Mouse (Mus musculus) embryonic facial prominence, embryonic 12.5 days (tissue): ENCODE results near the gene Olfr1392. TPM values are rescaled to one million over a fixed set of nuclear protein-coding genes. Genes with fewer than 3 reads are reported as not detected.
"Not testable (repeated sequence)": the region's sequence is repeated elsewhere in the genome, so short reads cannot be mapped to it uniquely, and the experiment has no call there.

Experiments
- ATAC-seq: fragments of 200-750 bp; cut with Nextera tagmentation; 2 replicates; pipeline ENCODE4 v1.8.0; 2017; ENCODE audit not compliant: insufficient number of reproducible peaks, insufficient read depth, low FRiP score, low TSS enrichment
- H3K27ac ChIP-seq: fragments of 300-500 bp; sonication (generic); 2 replicates; pipeline ENCODE4 v1.5.1; 2016; ENCODE audit warnings: mild to moderate bottlenecking
- H3K27me3 ChIP-seq: fragments of 300-500 bp; sonication (generic); 2 replicates; pipeline ENCODE4 v1.6.1; 2016; ENCODE audit warnings: mild to moderate bottlenecking, moderate library complexity
- H3K36me3 ChIP-seq: fragments of 300-500 bp; sonication (generic); 2 replicates; pipeline ENCODE4 v1.6.1; 2016; ENCODE audit warnings: mild to moderate bottlenecking
- H3K4me1 ChIP-seq: fragments of 300-500 bp; sonication (generic); 2 replicates; pipeline ENCODE4 v1.6.1; 2016
- H3K4me2 ChIP-seq: fragments of 300-500 bp; sonication (generic); replicated peaks from 2 replicates; pipeline ENCODE4 v1.6.1; 2016; ENCODE audit warnings: mild to moderate bottlenecking, moderate library complexity
- H3K4me3 ChIP-seq: fragments of 300-500 bp; sonication (generic); 2 replicates; pipeline ENCODE4 v1.5.1; 2016; ENCODE audit warnings: mild to moderate bottlenecking
- H3K9ac ChIP-seq: fragments of 300-500 bp; sonication (generic); 2 replicates; pipeline ENCODE4 v1.6.1; 2016; ENCODE audit warnings: mild to moderate bottlenecking, moderate library complexity
- H3K9me3 ChIP-seq: fragments of 300-500 bp; sonication (generic); 2 replicates; pipeline ENCODE4 v1.6.1; 2016; ENCODE audit warnings: mild to moderate bottlenecking, moderate library complexity
- WGBS: fragments of 180-500 bp; shearing (Covaris S2); methylation state at CpG from one replicate; pipeline ENCODE4 v1.1.7; 2016; 5-methylcytosine and 5-hydroxymethylcytosine counted together
- polyA plus RNA-seq: library from polyadenylated mRNA; unstranded; fragments of >200 nt; fragmentation: Nextera tagmentation; extraction: Ambion mirVana; gene quantifications from 2 replicates; pipeline ENCODE4 v1.2.1, GENCODE M21; 2016

Gene Olfr1392
- polyA plus RNA-seq, 1 experiment from 2014 or later, result not detected

- H3K36me3 ChIP-seq, result peaks cover 5% of the 10 kb centered on the region; the same call in 1 of the 2 replicates
- 91% methylated on average over 9 of the region's 9 CpGs for WGBS
- H3K4me1 ChIP-seq, result no peaks in the 10 kb centered on the region
- no peak overlapping the region for H3K4me3 ChIP-seq
- no peak overlapping the region for H3K9ac ChIP-seq
- no peaks in the 10 kb centered on the region for H3K9me3 ChIP-seq
- H3K4me2 ChIP-seq, result no peak overlapping the region
- H3K27ac ChIP-seq, result no peak overlapping the region
- no peak for ATAC-seq
- H3K27me3 ChIP-seq, result no peaks in the 10 kb centered on the region
Measured at GRCm38 (mm10) chr11:49269761-49270160, 15.3 kb upstream of the Olfr1392 start.

- WGBS, result 89% methylated on average over 4 of the region's 4 CpGs
- no peak overlapping the region for H3K4me3 ChIP-seq
- no peak overlapping the region for H3K4me2 ChIP-seq
- no peak for ATAC-seq
- no peak overlapping the region for H3K9ac ChIP-seq
- no peaks in the 10 kb centered on the region for H3K36me3 ChIP-seq
- no peaks in the 10 kb centered on the region for H3K27me3 ChIP-seq
- H3K4me1 ChIP-seq, result no peaks in the 10 kb centered on the region
- H3K27ac ChIP-seq, result no peak overlapping the region
- no peaks in the 10 kb centered on the region for H3K9me3 ChIP-seq
Measured at GRCm38 (mm10) chr11:49270368-49270767, 14.7 kb upstream of the Olfr1392 start.

- Histone ChIP-seq H3K27me3 (no peaks in the 10 kb centered on the region), H3K4me1 (no peaks in the 10 kb centered on the region), H3K27ac (no peak overlapping the region), H3K9ac (no peak overlapping the region), H3K9me3 (no peaks in the 10 kb centered on the region), H3K4me3 (no peak overlapping the region), H3K36me3 (no peaks in the 10 kb centered on the region), H3K4me2 (no peak overlapping the region)
- no peak for ATAC-seq
- 27% methylated on average over 7 of the region's 7 CpGs for WGBS
Measured at GRCm38 (mm10) chr11:49271334-49271733, 13.7 kb upstream of the Olfr1392 start.

GRCm38 (mm10) chr11:49273834-49274519 lies 11.1 kb upstream of the Olfr1392 start:
- Histone ChIP-seq H3K4me1 (no peaks in the 10 kb centered on the region), H3K36me3 (no peaks in the 10 kb centered on the region), H3K27me3 (no peaks in the 10 kb centered on the region), H3K4me3 (no peak overlapping the region), H3K4me2 (no peak overlapping the region), H3K9ac (no peak overlapping the region), H3K27ac (no peak overlapping the region), H3K9me3 (no peaks in the 10 kb centered on the region)
- 68% methylated on average over 11 of the region's 11 CpGs for WGBS
- ATAC-seq, result no peak

GRCm38 (mm10) chr11:49278222-49278621 lies 6.9 kb upstream of the Olfr1392 start, which contains the start of gene Olfr1393:
Gene Olfr1393, plus strand, starts transcription at chr11:49278304.
- no peak within 1 kb of the TSS for H3K9ac ChIP-seq
- H3K4me3 ChIP-seq, result no peak within 1 kb of the TSS
- no peak within 1 kb of the TSS for H3K27ac ChIP-seq
- ATAC-seq, result no peak
- H3K36me3 ChIP-seq, result no peaks in the 10 kb centered on the region
- no peaks in the 10 kb centered on the region for H3K4me1 ChIP-seq
- H3K4me2 ChIP-seq, result no peak within 1 kb of the TSS
- H3K27me3 ChIP-seq, result no peaks in the 10 kb centered on the region
- WGBS, result 84% methylated on average over 3 of the region's 3 CpGs
- H3K9me3 ChIP-seq, result no peaks in the 10 kb centered on the region

GRCm38 (mm10) chr11:49287251-49287650 lies 2.2 kb downstream of the Olfr1392 start:
- H3K27ac ChIP-seq, result no peak overlapping the region
- H3K9ac ChIP-seq, result no peak overlapping the region
- no peaks in the 10 kb centered on the region for H3K36me3 ChIP-seq
- no peak overlapping the region for H3K4me2 ChIP-seq
- H3K4me1 ChIP-seq, result no peaks in the 10 kb centered on the region
- no peaks in the 10 kb centered on the region for H3K9me3 ChIP-seq
- no peak for ATAC-seq
- H3K27me3 ChIP-seq, result no peaks in the 10 kb centered on the region
- 75% methylated on average over 2 of the region's 2 CpGs for WGBS
- no peak overlapping the region for H3K4me3 ChIP-seq

GRCm38 (mm10) chr11:49292777-49293176 lies 7.7 kb downstream of the Olfr1392 start:
- 78% methylated on average over 3 of the region's 3 CpGs for WGBS
- no peaks in the 10 kb centered on the region for H3K4me1 ChIP-seq
- H3K27me3 ChIP-seq, result no peaks in the 10 kb centered on the region
- H3K9me3 ChIP-seq, result no peaks in the 10 kb centered on the region
- no peak for ATAC-seq
- no peak overlapping the region for H3K9ac ChIP-seq
- no peak overlapping the region for H3K4me3 ChIP-seq
- H3K4me2 ChIP-seq, result no peak overlapping the region
- H3K36me3 ChIP-seq, result no peaks in the 10 kb centered on the region
- no peak overlapping the region for H3K27ac ChIP-seq

GRCm38 (mm10) chr11:49304441-49304840 lies 19.4 kb downstream of the Olfr1392 start, which contains the start of gene Olfr10:
Gene Olfr10, plus strand, starts transcription at chr11:49304741.
- no peak within 1 kb of the TSS for H3K4me2 ChIP-seq
- H3K9ac ChIP-seq, result no peak within 1 kb of the TSS
- H3K27ac ChIP-seq, result no peak within 1 kb of the TSS
- ATAC-seq, result no peak
- H3K27me3 ChIP-seq, result no peaks in the 10 kb centered on the region
- H3K36me3 ChIP-seq, result no peaks in the 10 kb centered on the region
- no peaks in the 10 kb centered on the region for H3K4me1 ChIP-seq
- H3K4me3 ChIP-seq, result no peak within 1 kb of the TSS
- no peaks in the 10 kb centered on the region for H3K9me3 ChIP-seq

- H3K9ac ChIP-seq, H3K27me3 ChIP-seq, H3K4me1 ChIP-seq, H3K9me3 ChIP-seq, H3K36me3 ChIP-seq, H3K27ac ChIP-seq, H3K4me3 ChIP-seq, H3K4me2 ChIP-seq, ATAC-seq: not testable (repeated sequence)
- WGBS, result 74% methylated on average over 5 of the region's 5 CpGs
Measured at GRCm38 (mm10) chr11:49308547-49308946, 23.5 kb downstream of the Olfr1392 start.

GRCm38 (mm10) chr11:49322442-49322841 lies 37.4 kb downstream of the Olfr1392 start, which contains the start of gene Olfr1391:
Gene Olfr1391, plus strand, starts transcription at chr11:49322742.
- Histone ChIP-seq H3K4me1 (no peaks in the 10 kb centered on the region), H3K27ac (no peak within 1 kb of the TSS), H3K4me3 (no peak within 1 kb of the TSS), H3K9ac (no peak within 1 kb of the TSS), H3K4me2 (no peak within 1 kb of the TSS), H3K36me3 (no peaks in the 10 kb centered on the region), H3K9me3 (no peaks in the 10 kb centered on the region), H3K27me3 (no peaks in the 10 kb centered on the region)
- ATAC-seq, result no peak
- 68% methylated on average over 2 of the region's 2 CpGs for WGBS

- Histone ChIP-seq H3K36me3 (no peaks in the 10 kb centered on the region), H3K4me1 (no peaks in the 10 kb centered on the region), H3K27ac (no peak overlapping the region), H3K27me3 (no peaks in the 10 kb centered on the region), H3K9ac (no peak overlapping the region), H3K4me2 (no peak overlapping the region), H3K4me3 (no peak overlapping the region), H3K9me3 (no peaks in the 10 kb centered on the region)
- 79% methylated on average over 3 of the region's 3 CpGs for WGBS
- ATAC-seq, result no peak
Measured at GRCm38 (mm10) chr11:49326726-49327125, 41.6 kb downstream of the Olfr1392 start.

- Histone ChIP-seq H3K27ac (no peak overlapping the region), H3K9me3 (no peaks in the 10 kb centered on the region), H3K36me3 (no peaks in the 10 kb centered on the region), H3K9ac (no peak overlapping the region), H3K27me3 (no peaks in the 10 kb centered on the region), H3K4me1 (no peaks in the 10 kb centered on the region), H3K4me3 (no peak overlapping the region), H3K4me2 (no peak overlapping the region)
- 76% methylated on average over 1 of the region's 1 CpGs for WGBS
- no peak for ATAC-seq
Measured at GRCm38 (mm10) chr11:49329686-49330085, 44.6 kb downstream of the Olfr1392 start.
